Mouse (Mus musculus) fibroblast of lung, adult 2 months (primary cell): ENCODE results near the gene Lkaaear1.
A peak's percentile ranks its signal among the peaks of the same experiment; 100 is the strongest.

ENCODE experiments used
- DNase-seq: peaks from one replicate; pipeline ENCODE4 v3.0.0-alpha.2; 2011; ENCODE audit warnings: low read depth

The Lkaaear1 gene

DNA sequence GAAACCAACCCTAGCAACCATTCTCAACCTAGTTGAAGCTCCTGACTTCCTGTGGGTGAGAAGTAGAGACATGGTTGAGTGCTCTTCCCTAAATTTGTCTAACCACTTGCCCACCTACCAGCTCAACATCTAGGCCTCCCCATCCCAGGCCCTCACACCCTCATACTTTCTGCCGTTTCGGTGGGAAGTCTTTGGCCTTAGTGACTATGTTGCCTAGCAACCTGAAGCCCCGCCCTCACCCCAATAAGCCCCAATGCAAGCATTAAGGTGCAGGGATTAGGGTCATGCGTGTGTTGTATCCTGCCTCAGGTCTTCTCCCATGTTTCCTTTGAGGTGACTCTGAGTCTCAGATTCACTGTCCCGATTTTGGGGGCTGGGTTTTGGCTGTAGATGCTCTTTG lies at the start of gene Lkaaear1:
TSS of gene Lkaaear1 (minus strand) at position 202 of the 400 bp plus-strand sequence.
- DNase-seq, result no peak

DNA sequence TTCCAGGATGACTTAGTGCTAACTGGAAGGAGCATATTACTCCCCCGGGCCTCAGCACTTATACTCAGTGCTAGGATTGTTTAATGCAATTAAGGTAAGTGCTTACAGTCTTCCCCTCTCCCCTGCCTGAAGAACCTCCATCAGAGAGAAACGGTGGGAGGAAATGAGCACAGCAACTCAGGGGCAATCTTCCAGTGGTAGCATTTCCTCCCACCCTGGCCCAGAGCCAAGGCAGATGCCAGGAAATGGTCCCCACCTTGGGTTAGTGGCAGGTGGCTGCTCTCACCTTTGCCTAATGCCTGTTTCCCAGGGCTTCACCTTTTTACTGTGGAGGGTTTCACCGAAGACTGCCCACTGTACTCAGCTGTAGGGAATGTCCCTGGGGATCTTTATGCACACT lies 31.8 kb upstream of the Lkaaear1 start:
- DNase-seq, result no peak

GRCm38 (mm10) chr2:181727659-181728262 lies 29.5 kb upstream of the Lkaaear1 start:
- no peak for DNase-seq

DNA sequence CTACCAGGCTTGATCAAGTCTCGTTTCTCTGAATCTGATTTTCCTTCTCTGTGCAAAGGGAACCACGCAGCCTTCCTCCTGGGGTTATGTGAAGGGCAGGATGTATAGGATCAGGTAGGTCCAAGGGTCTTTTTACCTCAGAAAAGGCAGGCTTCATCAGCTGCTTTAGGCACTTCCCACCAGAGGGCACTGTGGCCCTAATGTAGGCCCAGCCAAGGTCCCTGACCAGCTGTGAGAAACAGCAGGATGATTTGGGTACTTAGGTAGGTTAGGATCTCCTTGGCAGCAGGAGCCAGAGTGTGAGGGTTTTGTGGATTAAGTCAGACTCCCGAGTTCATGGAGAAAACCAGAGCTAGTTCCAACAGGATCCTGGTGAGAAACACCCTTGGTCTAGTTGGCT lies 24.0 kb upstream of the Lkaaear1 start:
- peak; percentile 2 for DNase-seq

GRCm38 (mm10) chr2:181721200-181721599 lies 23.0 kb upstream of the Lkaaear1 start:
- no peak for DNase-seq

- DNase-seq, result no peak
These were observed 21.8 kb upstream of the Lkaaear1 start for GRCm38 (mm10) chr2:181720061-181720460.

GRCm38 (mm10) chr2:181716991-181717390 lies 18.7 kb upstream of the Lkaaear1 start:
- no peak for DNase-seq

- DNase-seq, result no peak
These were observed 17.1 kb upstream of the Lkaaear1 start for GRCm38 (mm10) chr2:181715382-181715781.

DNA sequence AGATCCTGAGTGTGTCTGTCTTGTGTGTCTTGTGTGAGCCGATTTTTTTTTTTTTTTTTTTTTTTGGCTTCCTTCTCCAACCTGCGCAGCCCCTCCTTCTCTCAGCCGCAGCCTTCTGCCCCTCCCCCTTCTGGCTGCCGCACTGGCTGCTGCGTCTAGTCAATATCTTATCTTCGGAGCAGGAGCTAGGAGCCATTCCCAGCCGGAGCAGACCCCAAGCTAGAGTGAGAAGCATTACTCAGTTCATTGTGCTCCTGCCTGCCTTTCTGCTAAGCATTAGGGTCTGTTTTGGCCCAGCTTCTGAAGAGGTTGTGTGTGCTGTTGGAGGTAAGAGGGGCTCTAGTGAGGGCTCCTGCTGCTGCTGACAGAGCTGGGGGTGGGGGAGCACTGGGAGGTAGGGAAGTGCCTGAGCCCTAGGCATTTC lies 16.7 kb upstream of the Lkaaear1 start, which contains the start of gene Oprl1:
TSS of gene Oprl1 (plus strand) at position 114 of the 424 bp plus-strand sequence.
- no peak for DNase-seq

DNA sequence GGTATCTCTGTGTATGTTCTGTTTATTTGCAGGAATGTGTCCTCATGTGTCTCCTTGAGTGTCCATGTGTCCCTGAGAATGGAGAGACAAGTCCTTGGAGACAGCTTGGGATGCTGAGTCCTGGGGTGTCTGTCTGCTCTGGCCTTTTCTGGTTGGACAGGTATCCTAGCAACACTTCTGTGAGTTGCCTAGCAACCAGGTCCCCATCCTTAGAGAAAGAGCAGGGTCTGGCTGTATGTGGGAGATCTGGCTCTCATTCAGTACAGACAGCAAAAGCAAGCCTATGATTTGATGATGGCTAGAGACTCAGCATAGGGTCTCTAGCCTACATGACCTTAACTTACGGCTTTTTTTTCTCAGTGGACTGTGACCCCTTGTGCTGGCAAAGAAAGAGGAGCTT lies 15.5 kb upstream of the Lkaaear1 start:
- no peak for DNase-seq

DNA sequence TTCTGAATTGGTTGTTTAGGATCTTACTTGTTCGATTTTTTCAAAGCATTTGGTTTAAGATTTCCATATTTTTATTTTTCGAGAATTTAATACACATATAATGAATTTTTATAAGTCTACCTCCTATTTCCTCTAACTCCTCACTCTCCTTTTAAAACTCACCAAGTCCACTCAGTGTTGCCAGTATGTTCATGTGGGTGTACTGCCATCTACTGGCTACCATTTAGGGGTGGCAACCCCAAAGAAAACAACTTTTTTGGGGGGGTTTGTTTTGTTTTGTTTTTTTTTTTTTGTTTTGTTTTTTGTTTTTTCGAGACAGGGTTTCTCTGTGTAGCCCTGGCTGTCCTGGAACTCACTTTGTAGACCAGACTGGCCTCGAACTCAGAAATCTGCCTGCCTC lies 8.4 kb upstream of the Lkaaear1 start:
- DNase-seq, result peak; percentile 8

DNA sequence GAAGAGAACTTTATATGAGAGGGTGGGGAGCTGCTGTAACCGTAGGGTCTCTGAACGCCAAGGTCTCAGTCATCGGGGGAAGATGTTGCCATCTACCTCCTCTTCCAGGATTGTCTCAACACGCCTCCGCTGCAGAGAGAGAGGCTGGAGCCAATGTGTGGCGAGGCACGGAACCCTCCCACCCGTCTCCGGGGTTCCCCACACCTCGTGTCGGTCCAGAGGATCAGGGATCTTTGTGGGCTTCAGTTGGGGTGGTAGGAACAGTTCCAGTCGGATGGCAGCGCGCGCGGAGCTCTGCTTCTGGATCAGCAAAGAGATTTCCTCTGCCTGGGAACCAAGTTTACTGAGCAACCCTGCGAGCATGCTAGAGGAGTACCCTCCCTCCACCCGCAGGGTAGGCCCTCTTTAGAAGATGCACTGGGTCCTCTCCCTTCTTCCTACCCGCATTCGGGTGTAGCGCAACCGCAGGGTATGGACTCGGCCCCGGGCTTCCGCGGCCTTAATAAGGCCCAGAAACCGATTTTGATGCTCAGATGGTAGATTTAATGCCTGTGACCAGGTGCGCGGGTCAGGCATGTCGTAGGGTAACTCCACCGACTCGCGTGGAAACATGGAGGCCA lies 1.3 kb downstream of the Lkaaear1 start:
- DNase-seq, result no peak

GRCm38 (mm10) chr2:181695776-181696175 lies 2.5 kb downstream of the Lkaaear1 start:
- DNase-seq, result no peak

DNA sequence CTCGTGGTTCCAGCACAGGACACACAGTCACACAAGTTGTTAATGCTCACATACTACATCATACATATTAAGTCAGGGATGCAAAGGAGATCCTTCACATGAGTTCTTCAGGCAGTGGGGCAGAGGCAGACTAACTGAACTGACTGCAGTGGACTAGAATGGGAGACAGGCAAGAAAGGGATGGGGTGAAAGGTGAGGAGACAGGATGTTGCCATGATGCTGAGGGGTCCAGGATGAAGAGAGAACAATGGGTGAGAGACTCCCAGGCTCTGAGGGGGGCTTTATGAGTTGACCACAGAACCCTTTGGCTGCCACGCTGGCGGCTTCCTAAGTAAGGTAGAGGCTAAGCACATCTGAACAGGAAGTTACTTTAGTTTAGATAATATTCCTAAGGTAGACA lies 3.7 kb downstream of the Lkaaear1 start:
- no peak for DNase-seq

- DNase-seq, result peak; percentile 54
These were observed 4.6 kb downstream of the Lkaaear1 start, which contains the start of gene Rgs19 for GRCm38 (mm10) chr2:181693339-181694280. Gene Rgs19 (minus strand): TSS chr2:181693977.

GRCm38 (mm10) chr2:181692304-181692703 lies 5.9 kb downstream of the Lkaaear1 start:
- no peak for DNase-seq

- no peak for DNase-seq
These were observed 6.7 kb downstream of the Lkaaear1 start for GRCm38 (mm10) chr2:181691571-181691970.

GRCm38 (mm10) chr2:181691083-181691482 lies 7.2 kb downstream of the Lkaaear1 start:
- DNase-seq, result no peak

GRCm38 (mm10) chr2:181689466-181690160 lies 8.6 kb downstream of the Lkaaear1 start:
- no peak for DNase-seq

DNA sequence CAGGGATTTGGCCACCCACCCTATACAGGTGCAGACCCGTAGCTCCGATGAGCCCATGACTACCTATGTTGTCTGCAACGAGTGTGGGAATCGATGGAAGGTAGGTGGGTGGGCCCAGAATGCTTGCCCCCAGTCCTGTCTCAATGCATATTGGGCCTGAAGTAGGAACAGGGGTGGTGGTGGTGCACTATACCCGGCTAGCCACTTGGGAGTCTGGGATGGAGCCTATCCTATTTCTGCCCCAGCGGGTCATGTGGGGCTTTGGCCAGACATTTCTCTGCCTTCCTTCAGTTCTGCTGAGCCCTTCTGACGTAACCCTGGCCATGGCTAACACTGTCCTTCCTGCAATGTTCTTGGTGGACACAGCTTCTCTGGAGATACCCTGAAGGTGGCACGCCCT lies 10.7 kb downstream of the Lkaaear1 start:
- DNase-seq, result no peak

DNA sequence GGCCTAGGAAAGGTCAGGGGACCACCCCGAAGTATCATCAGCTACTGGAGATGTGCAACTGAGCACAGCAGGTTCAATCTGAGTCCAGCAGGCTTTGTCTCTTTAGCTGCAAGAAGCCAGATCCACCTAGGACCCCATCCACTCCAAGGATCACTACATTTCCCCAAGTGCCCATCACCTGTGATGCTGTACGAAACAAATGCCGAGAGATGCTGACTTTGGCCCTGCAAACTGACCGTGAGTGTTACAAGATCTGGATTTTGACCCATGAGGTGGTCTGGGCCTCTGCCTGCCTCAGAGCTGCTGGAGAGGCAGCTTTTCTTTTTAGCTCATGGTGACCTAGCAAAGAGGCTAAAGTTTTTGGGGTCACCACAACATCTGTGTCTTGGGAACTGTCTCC lies 12.6 kb downstream of the Lkaaear1 start:
- DNase-seq, result no peak

DNA sequence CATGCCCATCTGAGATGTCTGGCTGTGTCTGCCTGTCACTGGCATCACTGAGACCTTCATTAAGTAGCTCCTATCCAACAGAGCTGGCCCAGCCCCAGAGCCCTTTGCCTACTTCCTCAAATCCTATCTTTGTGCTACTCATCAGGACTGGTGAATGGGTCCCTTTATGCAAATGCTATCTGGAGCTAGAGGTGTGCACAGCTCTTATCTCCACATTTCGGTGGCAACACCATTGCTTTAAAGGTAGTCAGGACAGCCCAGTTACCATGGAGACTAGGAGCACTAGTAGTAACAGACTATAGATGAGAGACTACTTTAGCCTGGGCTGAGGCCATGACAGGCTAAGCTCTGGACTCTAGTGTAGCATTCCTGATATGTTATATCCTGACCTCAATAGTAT lies 13.5 kb downstream of the Lkaaear1 start:
- DNase-seq, result no peak
